Mouse (Mus musculus) embryo, embryonic 11 days (tissue): ENCODE results near the gene Cldn24.

ENCODE experiments used
- DNase-seq: peaks from one replicate; pipeline ENCODE4 v3.0.0-alpha.2; 2015

The Cldn24 gene

DNA sequence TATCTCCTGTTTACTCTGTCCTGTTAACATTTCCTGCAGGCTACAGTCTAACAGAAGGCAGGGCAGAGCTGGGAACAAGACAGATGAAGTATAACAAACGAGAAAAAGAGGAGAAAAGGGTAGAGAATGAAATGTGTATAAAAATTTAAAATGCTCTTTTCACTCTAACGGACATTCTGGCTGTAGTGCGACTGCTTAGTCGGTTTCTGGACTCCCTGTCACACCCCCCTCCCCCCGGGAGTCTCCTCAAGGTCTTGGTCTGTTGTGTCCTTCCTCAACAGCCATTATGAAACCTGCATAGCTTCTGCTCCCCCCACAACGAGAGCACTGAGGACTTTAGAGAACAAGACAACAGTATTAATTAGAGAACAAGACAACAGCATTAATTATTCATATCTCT lies 10.7 kb downstream of the Cldn24 start:
- DNase-seq = no peak

GRCm38 (mm10) chr8:47833944-47834343 lies 12.0 kb downstream of the Cldn24 start:
- no peak for DNase-seq

DNA sequence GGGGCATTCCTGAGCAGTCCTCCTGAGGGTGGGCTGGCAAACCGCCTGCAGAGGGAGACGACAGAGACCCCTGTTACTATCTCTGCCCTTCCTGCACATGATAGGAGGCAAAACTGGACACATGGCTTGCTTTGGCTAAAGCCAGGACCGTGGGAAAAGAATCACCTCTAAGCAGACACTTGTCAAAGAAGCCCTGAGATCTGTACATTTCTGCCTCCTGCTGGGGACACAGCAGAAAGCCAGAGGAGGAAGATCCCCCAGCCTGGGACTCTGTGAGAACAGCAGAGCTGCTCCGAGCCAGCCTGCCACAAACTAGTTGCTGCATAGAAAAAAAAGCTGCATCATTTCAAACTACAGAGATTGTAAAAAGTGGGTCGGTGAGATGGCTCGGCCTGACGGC lies 21.1 kb downstream of the Cldn24 start:
- no peak for DNase-seq

DNA sequence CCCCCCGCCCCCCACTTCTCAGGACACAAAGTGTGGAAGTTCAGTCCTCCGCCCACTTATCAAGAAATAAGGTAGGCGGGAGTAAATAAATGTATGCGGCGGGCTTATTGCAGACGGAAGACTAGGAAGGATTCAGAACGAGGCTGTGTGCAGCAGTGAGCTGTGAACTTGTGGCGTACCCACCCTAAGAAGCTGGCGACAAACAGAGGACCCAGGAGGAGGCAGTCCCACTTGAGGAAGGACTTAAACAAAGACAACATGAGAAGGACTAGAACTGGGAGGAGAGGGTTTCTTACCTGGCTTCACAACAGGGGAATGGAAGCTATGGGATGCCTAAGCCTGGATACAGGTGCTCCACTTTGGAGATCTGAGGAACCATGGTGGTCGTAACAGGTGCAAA lies 21.7 kb downstream of the Cldn24 start:
- no peak for DNase-seq

DNA sequence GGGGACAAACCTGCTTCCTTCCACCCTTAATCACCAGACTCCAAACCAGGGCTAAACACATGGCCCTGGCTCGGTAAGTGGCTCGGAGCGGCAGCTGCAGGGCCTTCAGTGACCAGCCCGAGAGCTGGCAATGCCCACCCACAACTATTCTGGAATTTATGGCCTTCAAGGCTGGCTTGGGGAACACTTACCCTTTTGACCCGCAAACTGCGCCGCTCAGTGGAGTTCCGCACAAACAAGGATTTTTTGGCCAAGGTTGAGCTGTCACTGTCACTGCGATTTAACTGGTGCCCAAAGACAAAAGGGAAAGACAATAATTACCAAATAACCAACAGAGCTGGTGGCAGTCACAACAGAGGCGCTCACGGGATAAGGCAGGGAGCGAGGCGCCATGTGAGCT lies 24.0 kb downstream of the Cldn24 start:
- peak; percentile 37 for DNase-seq

- DNase-seq = no peak
Measured at GRCm38 (mm10) chr8:47847161-47847560, 25.2 kb downstream of the Cldn24 start.

DNA sequence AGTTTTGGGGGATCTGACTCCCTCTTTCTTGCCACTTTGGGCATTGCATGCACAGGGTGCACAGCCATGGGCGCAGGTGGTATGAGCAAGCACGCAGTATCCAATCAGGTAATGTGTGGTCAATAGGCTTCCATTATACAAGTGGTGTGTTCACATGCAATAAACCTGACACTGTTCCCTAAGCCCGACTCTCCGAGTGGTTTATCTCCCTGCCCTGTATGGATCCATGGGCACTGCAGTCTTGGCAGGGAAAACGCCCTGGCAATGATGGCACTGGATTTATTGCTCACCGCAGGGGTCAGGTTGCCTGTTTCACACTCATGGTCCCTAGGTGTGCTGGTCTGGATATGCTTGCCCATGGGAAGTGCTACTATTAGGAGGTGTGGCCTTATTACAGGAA lies 26.0 kb downstream of the Cldn24 start:
- no peak for DNase-seq

DNA sequence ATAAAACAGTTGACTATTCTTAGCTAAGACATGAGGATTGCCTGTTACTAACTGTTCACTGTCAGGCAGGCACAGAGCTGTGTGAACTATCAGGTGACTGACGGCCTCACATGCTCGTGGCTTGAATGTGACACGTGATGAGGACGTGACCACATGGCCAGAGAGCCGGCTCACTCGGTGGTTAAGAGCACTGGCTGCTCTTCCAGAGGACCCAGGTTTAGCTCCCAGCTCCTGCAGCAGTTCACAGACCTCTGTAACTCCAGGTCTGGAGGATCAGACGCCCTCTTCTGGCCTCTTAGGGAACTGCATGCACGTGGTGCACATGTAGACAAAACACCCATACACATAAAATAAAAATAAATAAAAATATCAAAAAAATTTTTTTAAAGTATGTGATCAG lies 27.9 kb downstream of the Cldn24 start:
- DNase-seq = no peak

- peak; percentile 41 for DNase-seq
Measured at GRCm38 (mm10) chr8:47851824-47852502, 30.0 kb downstream of the Cldn24 start.

- no peak for DNase-seq
Measured at GRCm38 (mm10) chr8:47852737-47853136, 30.8 kb downstream of the Cldn24 start.

GRCm38 (mm10) chr8:47853356-47853755 lies 31.4 kb downstream of the Cldn24 start:
- no peak for DNase-seq

- no peak for DNase-seq
Measured at GRCm38 (mm10) chr8:47859259-47859658, 37.3 kb downstream of the Cldn24 start.

DNA sequence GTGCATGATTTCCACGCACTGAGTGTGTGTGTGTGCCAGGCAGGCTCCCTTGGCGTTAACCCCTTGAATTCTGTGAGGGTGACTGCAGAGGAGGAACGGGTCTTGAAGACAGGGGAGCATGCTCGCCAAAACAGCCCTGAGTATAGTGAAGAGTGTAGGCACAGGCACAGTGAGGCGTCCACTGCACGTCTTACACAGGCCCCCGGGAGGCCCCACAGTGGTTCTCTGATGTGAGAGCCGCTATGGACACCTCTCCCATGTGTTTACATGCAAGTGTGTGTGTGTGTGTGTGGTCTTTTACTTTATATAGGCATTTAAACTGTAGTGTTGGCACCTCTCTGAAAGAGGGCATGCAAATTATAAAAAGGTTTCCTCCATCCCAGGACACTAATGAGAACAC lies 44.6 kb downstream of the Cldn24 start:
- no peak for DNase-seq

DNA sequence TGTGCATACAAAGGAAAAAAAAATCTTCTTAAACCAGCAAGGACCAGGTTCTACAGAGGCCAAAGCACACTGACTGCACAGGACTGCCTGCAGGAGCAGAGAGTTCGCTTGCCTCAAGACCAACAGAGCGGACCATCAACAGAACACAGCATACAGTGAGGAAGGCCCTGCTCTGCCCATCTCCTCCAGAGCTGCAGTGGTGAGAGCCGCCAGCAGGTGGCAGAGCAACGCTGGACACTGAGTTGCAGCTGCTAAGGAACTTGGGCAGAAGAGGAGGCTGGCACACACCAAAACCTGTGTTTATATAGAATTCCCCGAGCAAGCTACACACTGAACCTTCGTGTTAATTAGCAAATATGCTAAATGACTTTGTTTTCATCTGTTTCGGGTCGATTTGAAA lies 45.1 kb downstream of the Cldn24 start:
- DNase-seq = peak; percentile 83
